Mouse (Mus musculus): ENCODE data around the gene 6820408C15Rik. TPM values are rescaled to one million over a fixed set of nuclear protein-coding genes. Genes with fewer than 3 reads are reported as not detected.

Gene 6820408C15Rik
- total RNA-seq, 1 experiment from 2014 or later, result not detected

GRCm38 (mm10) chr2:152447461-152447860, 32.1 kb downstream of the 6820408C15Rik start:
- ATAC-seq (replicated peaks; ENCODE audit: insufficient number of reproducible peaks, low FRiP score, low TSS enrichment, poor library complexity, severe bottlenecking), result no peak

GRCm38 (mm10) chr2:152450241-152450640, 34.9 kb downstream of the 6820408C15Rik start:
- ATAC-seq (replicated peaks; ENCODE audit: insufficient number of reproducible peaks, low FRiP score, low TSS enrichment, poor library complexity, severe bottlenecking), result no peak

GRCm38 (mm10) chr2:152452101-152452781, 36.9 kb downstream of the 6820408C15Rik start:
- 0 out of 2 replicates have a peak, but pooled peaks have one; percentile 35 for ATAC-seq (replicated peaks; ENCODE audit: insufficient number of reproducible peaks, low FRiP score, low TSS enrichment, poor library complexity, severe bottlenecking)

GRCm38 (mm10) chr2:152459241-152459640, 43.9 kb downstream of the 6820408C15Rik start:
- ATAC-seq (replicated peaks; ENCODE audit: insufficient number of reproducible peaks, low FRiP score, low TSS enrichment, poor library complexity, severe bottlenecking), result no peak

DNA sequence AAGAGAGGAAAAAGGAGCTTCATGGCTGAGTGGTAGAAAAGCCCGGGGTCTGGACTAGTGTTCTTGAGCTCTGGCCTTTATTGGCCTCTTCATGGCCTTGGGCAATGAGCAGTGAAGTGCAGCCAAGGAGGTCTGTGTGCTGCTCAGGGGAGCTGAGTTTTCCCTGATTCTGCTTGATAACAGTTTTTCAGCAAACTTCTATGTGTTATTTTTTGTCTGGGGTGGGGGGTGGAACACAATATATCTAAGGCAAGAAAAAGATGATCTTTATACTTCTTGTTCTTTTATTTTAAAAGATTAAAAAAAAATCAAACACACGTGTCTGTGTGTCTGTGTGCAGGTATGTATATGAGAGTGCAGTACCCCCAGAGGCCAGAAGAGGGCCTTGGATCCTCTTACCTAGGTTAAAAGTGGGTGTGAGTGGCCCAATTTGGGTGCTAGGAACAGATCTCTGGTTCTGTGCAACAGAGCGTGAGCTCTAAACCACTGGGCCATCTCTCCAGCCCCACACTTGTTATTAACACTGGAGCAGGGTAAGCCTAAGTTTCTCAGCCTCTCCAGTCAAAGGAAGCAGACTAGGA, 49.3 kb downstream of the 6820408C15Rik start, which contains the start of gene Defb23:
Gene Defb23, minus strand, starts transcription at position 51 of the 581 bp plus-strand sequence.
- ATAC-seq (replicated peaks; ENCODE audit: insufficient number of reproducible peaks, low FRiP score, low TSS enrichment, poor library complexity, severe bottlenecking), result no peak

- no peak for ATAC-seq (replicated peaks; ENCODE audit: insufficient number of reproducible peaks, low FRiP score, low TSS enrichment, poor library complexity, severe bottlenecking)
These were observed 55.6 kb downstream of the 6820408C15Rik start for GRCm38 (mm10) chr2:152470973-152471372.

DNA sequence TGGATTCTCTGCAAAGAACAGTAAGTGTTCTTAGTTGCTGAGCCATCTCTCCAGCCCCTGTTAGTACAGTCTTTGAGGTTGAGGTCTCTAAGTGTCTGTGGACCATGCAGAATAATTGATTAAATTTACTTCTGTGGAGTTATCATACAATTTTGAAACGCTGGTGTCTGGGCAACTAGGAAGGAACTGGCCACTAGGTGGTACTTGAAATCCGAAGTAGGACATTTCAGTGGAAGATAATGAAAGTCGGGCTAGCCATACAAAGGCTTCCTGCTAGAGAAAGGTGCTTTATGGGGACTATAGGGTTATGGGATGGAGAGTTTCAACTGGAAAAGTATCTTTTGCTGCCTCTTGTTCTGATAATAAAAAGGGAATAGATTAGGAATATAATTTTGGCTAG, 57.0 kb downstream of the 6820408C15Rik start:
- no peak for ATAC-seq (replicated peaks; ENCODE audit: insufficient number of reproducible peaks, low FRiP score, low TSS enrichment, poor library complexity, severe bottlenecking)

GRCm38 (mm10) chr2:152476763-152477162, 61.4 kb downstream of the 6820408C15Rik start, which contains the start of gene Defb20:
Defb20 (plus strand) TSS chr2:152477063.
- no peak for ATAC-seq (replicated peaks; ENCODE audit: insufficient number of reproducible peaks, low FRiP score, low TSS enrichment, poor library complexity, severe bottlenecking)

DNA sequence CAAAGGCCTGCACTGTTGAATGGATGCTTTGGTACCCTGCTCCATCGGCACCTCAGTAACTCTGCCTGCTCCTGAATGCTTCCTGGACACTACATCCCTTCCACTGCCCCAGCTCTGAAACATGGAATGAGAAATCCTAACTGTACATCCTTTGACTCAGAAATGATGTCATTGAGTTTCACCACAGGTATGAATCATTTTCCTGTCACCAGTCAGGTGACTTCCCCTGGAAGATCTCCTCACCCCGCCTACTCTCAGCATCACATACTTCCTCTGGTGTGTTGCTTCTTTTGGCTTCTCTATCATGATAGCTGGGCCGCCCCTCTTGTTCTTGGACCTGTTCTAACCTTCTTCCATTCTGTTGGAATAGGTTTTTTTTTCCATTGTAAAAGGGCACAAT, 65.5 kb downstream of the 6820408C15Rik start:
- no peak for ATAC-seq (replicated peaks; ENCODE audit: insufficient number of reproducible peaks, low FRiP score, low TSS enrichment, poor library complexity, severe bottlenecking)

DNA sequence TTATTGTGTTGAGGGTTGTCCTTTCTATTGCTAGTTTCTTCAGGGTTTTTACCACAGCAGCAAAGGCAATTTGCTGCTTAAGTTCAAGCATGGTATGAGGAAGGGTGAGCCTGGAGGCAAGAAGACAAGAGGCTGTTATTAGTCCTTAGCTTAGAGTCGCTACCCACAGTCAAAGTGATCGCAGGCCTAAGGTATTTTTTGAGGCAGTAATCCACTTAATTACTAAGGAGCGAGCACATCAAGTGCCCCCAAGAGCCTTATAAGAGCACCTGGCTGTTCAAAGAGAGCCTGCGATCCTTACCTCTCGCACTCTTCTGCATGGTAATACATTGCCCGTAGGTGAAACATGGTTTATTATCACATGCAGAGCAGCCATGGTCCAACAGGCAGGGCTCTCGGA, 66.3 kb downstream of the 6820408C15Rik start:
- ATAC-seq (replicated peaks; ENCODE audit: insufficient number of reproducible peaks, low FRiP score, low TSS enrichment, poor library complexity, severe bottlenecking), result no peak

DNA sequence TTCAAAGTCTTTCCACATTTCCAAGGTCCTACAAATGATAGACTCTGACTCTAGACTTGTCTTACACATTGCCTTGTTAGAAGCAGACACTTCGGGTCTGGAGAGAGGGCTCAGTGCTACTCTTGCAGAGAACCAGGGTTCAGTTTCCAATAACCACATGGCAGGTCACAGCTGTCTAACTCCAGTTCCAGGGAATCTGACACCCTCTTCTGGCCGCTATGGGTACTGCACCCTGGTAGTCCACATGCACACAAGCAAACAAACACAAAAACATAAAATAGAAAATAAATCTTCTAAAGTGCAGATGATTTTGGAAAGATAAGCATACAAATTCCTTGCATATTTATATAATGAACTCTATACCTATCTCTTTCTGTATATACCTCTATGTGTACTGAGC, 71.6 kb downstream of the 6820408C15Rik start:
- ATAC-seq (replicated peaks; ENCODE audit: insufficient number of reproducible peaks, low FRiP score, low TSS enrichment, poor library complexity, severe bottlenecking), result no peak

GRCm38 (mm10) chr2:152490038-152490437, 74.7 kb downstream of the 6820408C15Rik start, which contains the start of gene Defb22:
Defb22 (minus strand) TSS chr2:152490138.
- no peak for ATAC-seq (replicated peaks; ENCODE audit: insufficient number of reproducible peaks, low FRiP score, low TSS enrichment, poor library complexity, severe bottlenecking)

DNA sequence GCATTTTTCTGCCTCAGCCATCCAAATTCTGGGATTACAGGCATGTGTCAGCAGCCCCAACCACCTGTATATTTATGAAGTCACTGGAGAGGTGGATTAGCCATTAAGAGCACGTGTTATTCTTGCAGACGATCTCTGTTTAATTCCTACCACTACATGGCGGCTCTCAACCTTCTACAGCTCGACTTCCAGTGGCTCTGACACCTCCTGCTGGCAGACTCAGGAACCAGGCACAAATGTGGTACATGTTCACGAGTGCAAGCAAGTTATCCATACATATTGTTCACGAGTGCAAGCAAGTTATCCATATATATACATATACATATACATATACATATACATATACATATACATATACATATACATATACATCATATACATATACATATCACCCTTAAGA, 77.8 kb downstream of the 6820408C15Rik start:
- ATAC-seq (replicated peaks; ENCODE audit: insufficient number of reproducible peaks, low FRiP score, low TSS enrichment, poor library complexity, severe bottlenecking), result no peak

Other genes starting within 250 kb of the 6820408C15Rik start
- gene Csnk2a1, start 188.7 kb upstream of the 6820408C15Rik start, total RNA-seq (2017), result 104 to 134 TPM (median 114 TPM) in 3 replicates
- gene Tbc1d20, start 121.8 kb upstream of the 6820408C15Rik start, total RNA-seq (2017), result 34.6 to 50.1 TPM (median 47.4 TPM) in 3 replicates
- 45.0 to 83.3 TPM (median 59.1 TPM) in 3 replicates for gene Rbck1, start 82.9 kb upstream of the 6820408C15Rik start, total RNA-seq (2017)
- not detected in 3 replicates for gene Trib3, start 71.6 kb upstream of the 6820408C15Rik start, total RNA-seq (2017)
- gene Nrsn2, start 38.9 kb upstream of the 6820408C15Rik start, total RNA-seq (2017), result not detected in 3 replicates
- 0.10 to 0.43 TPM in 2 of 3 replicates, not detected in the other for gene Sox12, start 17.5 kb upstream of the 6820408C15Rik start, total RNA-seq (2017)
- gene Zcchc3, start 560 bp upstream of the 6820408C15Rik start, total RNA-seq (2017), result 0.10 to 0.75 TPM in 2 of 3 replicates, not detected in the other
- gene Defb23, start 49.0 kb downstream of the 6820408C15Rik start, total RNA-seq (2017), result not detected in 3 replicates
- gene Defb20, start 61.5 kb downstream of the 6820408C15Rik start, total RNA-seq (2017), result not detected in 3 replicates
- gene Defb22, start 74.6 kb downstream of the 6820408C15Rik start, total RNA-seq (2017), result not detected in 3 replicates
- gene Defb26, start 96.1 kb downstream of the 6820408C15Rik start, total RNA-seq (2017), result not detected in 3 replicates
- gene Defb28, start 102.7 kb downstream of the 6820408C15Rik start, total RNA-seq (2017), result not detected in 3 replicates
- gene Defb29, start 124.5 kb downstream of the 6820408C15Rik start, total RNA-seq (2017), result not detected in 3 replicates
- not detected in 3 replicates for gene Gm17416, start 153.8 kb downstream of the 6820408C15Rik start, total RNA-seq (2017)
- gene Defb21, start 157.2 kb downstream of the 6820408C15Rik start, total RNA-seq (2017), result not detected in 3 replicates
- gene Defb19, start 164.7 kb downstream of the 6820408C15Rik start, total RNA-seq (2017), result not detected in 3 replicates
- gene Defb45, start 183.8 kb downstream of the 6820408C15Rik start, total RNA-seq (2017), result not detected in 3 replicates
- not detected in 3 replicates for gene Defb36, start 188.7 kb downstream of the 6820408C15Rik start, total RNA-seq (2017)
- gene Defb25, start 207.5 kb downstream of the 6820408C15Rik start, total RNA-seq (2017), result not detected in 3 replicates
- gene Rem1, start 211.4 kb downstream of the 6820408C15Rik start, total RNA-seq (2017), result 0.68 to 0.75 TPM in 2 of 3 replicates, not detected in the other

Measured in monocyte, adult 5-6 weeks (primary cell).